Mouse (Mus musculus): ENCODE data around the gene H2-Oa. TPM values are rescaled to one million over a fixed set of nuclear protein-coding genes. Genes with fewer than 3 reads are reported as not detected.
"Not testable (repeated sequence)": the region's sequence is repeated elsewhere in the genome, so short reads cannot be mapped to it uniquely, and the experiment has no call there.

Gene H2-Oa
- total RNA-seq, 2 experiments from 2014 or later = 7.6 to 15.0 TPM

GRCm38 (mm10) chr17:34139416-34139815, 47.3 kb downstream of the H2-Oa start:
- ATAC-seq (replicated peaks; ENCODE audit: poor library complexity, severe bottlenecking) = no peak

DNA sequence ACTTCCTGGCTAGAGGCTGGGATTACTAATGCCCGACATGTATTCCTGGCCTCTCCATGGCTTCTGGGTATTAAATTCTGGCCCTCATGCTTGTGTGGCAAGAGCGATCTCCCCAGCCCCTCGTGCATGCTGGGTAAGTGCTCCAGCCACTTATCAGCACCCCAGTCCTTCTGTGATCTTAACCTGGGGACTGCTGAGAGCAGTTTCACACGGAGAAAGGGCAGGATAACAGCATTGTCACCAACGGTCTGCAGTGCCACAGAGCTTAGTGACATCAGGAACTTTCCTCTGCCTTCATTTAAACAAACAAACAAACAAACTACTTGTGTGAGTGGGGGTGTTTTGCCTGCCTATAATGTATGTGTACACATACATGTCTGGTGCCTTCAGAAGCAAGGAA, 48.1 kb downstream of the H2-Oa start:
- ATAC-seq (replicated peaks; ENCODE audit: poor library complexity, severe bottlenecking) = no peak

GRCm38 (mm10) chr17:34141448-34141847, 49.3 kb downstream of the H2-Oa start:
- ATAC-seq (replicated peaks; ENCODE audit: poor library complexity, severe bottlenecking) = 0 out of 2 replicates have a peak, but pooled peaks have one; percentile 29

DNA sequence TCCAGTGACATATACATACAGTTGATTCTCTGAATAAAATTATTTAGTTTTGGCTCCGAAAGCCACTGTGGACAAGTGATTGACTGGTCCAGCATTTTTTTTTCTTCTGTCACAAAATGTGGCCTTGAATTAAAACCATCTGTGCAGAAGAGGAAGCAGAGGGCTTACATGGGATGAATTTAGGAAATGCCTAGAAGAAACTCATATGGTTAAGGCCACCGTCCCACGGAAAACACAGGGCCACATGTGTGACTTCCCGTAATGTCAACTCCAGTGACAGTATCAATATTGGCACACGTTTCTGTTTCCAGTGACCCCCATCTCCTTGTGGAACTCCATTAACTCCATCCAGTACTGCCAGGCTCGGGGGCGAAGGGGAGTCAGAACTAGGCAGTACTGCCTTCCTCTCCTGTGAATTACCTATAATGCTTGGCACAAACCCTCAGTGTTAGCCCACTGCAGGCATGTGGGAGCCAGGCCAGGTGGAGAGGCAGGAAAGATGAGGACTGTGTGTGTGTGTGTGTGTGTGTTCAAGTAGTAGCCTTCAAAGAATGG, 50.4 kb downstream of the H2-Oa start:
- ATAC-seq (replicated peaks; ENCODE audit: poor library complexity, severe bottlenecking) = peak; percentile 59

DNA sequence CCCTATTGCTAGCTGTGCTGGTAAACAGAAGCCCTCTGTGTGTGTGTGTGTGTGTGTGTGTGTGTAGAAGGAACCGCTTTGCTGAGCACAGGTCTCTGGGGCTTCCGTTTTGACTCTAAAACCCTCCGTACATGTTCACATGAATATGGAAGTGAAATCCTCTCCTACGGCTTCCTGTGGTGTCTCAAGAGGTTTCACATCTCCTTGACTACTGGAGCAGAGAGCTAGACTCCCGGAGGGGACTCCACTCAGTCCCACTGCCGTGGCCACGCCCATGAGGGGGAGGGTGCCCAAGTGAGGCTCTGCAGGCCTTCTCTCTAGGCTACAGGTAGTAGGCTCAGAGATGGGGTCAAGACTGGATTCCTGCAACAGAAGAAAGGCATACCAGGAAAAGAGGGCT, 50.9 kb downstream of the H2-Oa start, which contains the start of gene H2-DMb2:
H2-DMb2 (plus strand) TSS at position 275 of the 400 bp plus-strand sequence.
- ATAC-seq (replicated peaks; ENCODE audit: poor library complexity, severe bottlenecking) = peak; percentile 90

DNA sequence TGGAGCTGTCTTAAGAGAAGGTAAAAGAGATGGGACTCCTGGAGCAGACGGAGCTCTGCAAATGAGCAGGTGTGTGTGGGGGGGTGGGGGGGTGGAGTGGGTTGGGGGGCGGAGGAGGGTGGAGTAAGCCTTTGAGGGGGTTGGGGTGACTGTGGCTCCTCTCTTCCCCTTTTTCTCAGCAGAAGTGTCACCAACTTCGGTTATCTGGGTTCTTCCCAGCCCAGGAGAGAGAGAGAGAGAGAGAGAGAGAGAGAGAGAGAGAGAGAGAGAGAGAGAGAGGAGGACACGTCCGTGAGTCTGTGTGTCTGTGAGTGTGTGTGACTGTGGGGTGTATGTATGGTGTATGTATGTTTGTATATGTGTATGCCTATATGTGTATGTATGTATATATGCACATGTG, 51.3 kb downstream of the H2-Oa start:
- peak; percentile 25 for ATAC-seq (replicated peaks; ENCODE audit: poor library complexity, severe bottlenecking)

GRCm38 (mm10) chr17:34144221-34144620, 52.1 kb downstream of the H2-Oa start:
- ATAC-seq (replicated peaks; ENCODE audit: poor library complexity, severe bottlenecking) = not testable (repeated sequence)

Other genes with a start within 250 kb of the H2-Oa start
Only the 30 nearest of the 32 such genes appear.
- gene Gm7029, start 218.5 kb upstream of the H2-Oa start, total RNA-seq (2014; fragmentation: Nextera tagmentation) = not detected in 2 replicates
- gene Gm7029, start 218.5 kb upstream of the H2-Oa start, total RNA-seq (2017) = not detected in 2 replicates
- 9.5 and 13.9 TPM in 2 replicates for gene Kifc1, start 201.7 kb upstream of the H2-Oa start, total RNA-seq (2014; fragmentation: Nextera tagmentation)
- gene Kifc1, start 201.7 kb upstream of the H2-Oa start, total RNA-seq (2017) = 31.3 and 35.8 TPM in 2 replicates
- 0.98 and 1.4 TPM in 2 replicates for gene Platr17, start 187.2 kb upstream of the H2-Oa start, total RNA-seq (2014; fragmentation: Nextera tagmentation)
- gene Platr17, start 187.2 kb upstream of the H2-Oa start, total RNA-seq (2017) = 0.46 TPM in 1 of 2 replicates, not detected in the other
- gene Daxx, start 182.9 kb upstream of the H2-Oa start, total RNA-seq (2014; fragmentation: Nextera tagmentation) = 44.7 and 55.1 TPM in 2 replicates
- gene Daxx, start 182.9 kb upstream of the H2-Oa start, total RNA-seq (2017) = 22.4 and 40.6 TPM in 2 replicates
- 68.2 and 76.8 TPM in 2 replicates for gene Tapbp, start 176.4 kb upstream of the H2-Oa start, total RNA-seq (2014; fragmentation: Nextera tagmentation)
- gene Tapbp, start 176.4 kb upstream of the H2-Oa start, total RNA-seq (2017) = 48.0 and 57.7 TPM in 2 replicates
- 11.9 and 22.0 TPM in 2 replicates for gene Zbtb22, start 176.4 kb upstream of the H2-Oa start, total RNA-seq (2014; fragmentation: Nextera tagmentation)
- gene Zbtb22, start 176.4 kb upstream of the H2-Oa start, total RNA-seq (2017) = 16.8 and 23.9 TPM in 2 replicates
- gene Rgl2, start 162.8 kb upstream of the H2-Oa start, total RNA-seq (2014; fragmentation: Nextera tagmentation) = 44.6 and 78.3 TPM in 2 replicates
- 35.5 and 35.8 TPM in 2 replicates for gene Rgl2, start 162.8 kb upstream of the H2-Oa start, total RNA-seq (2017)
- 177 and 226 TPM in 2 replicates for gene Pfdn6, start 152.0 kb upstream of the H2-Oa start, total RNA-seq (2014; fragmentation: Nextera tagmentation)
- gene Pfdn6, start 152.0 kb upstream of the H2-Oa start, total RNA-seq (2017) = 149 and 168 TPM in 2 replicates
- gene Wdr46, start 151.7 kb upstream of the H2-Oa start, total RNA-seq (2014; fragmentation: Nextera tagmentation) = 41.4 and 56.6 TPM in 2 replicates
- gene Wdr46, start 151.7 kb upstream of the H2-Oa start, total RNA-seq (2017) = 48.6 and 53.9 TPM in 2 replicates
- 3.2 and 3.3 TPM in 2 replicates for gene B3galt4, start 140.9 kb upstream of the H2-Oa start, total RNA-seq (2014; fragmentation: Nextera tagmentation)
- 3.2 and 4.0 TPM in 2 replicates for gene B3galt4, start 140.9 kb upstream of the H2-Oa start, total RNA-seq (2017)
- 38.4 and 39.2 TPM in 2 replicates for gene Vps52, start 136.5 kb upstream of the H2-Oa start, total RNA-seq (2014; fragmentation: Nextera tagmentation)
- gene Vps52, start 136.5 kb upstream of the H2-Oa start, total RNA-seq (2017) = 18.6 and 19.2 TPM in 2 replicates
- 4,404 and 5,660 TPM in 2 replicates for gene Rps18, start 136.3 kb upstream of the H2-Oa start, total RNA-seq (2014; fragmentation: Nextera tagmentation)
- 1,485 and 1,727 TPM in 2 replicates for gene Rps18, start 136.3 kb upstream of the H2-Oa start, total RNA-seq (2017)
- 1,023 and 1,149 TPM in 2 replicates for gene H2-K1, start 92.0 kb upstream of the H2-Oa start, total RNA-seq (2014; fragmentation: Nextera tagmentation)
- gene H2-K1, start 92.0 kb upstream of the H2-Oa start, total RNA-seq (2017) = 564 and 822 TPM in 2 replicates
- gene Ring1, start 67.7 kb upstream of the H2-Oa start, total RNA-seq (2014; fragmentation: Nextera tagmentation) = 14.5 and 19.8 TPM in 2 replicates
- 9.9 and 14.0 TPM in 2 replicates for gene Ring1, start 67.7 kb upstream of the H2-Oa start, total RNA-seq (2017)
- gene H2-Ke6, start 64.3 kb upstream of the H2-Oa start, total RNA-seq (2014; fragmentation: Nextera tagmentation) = 35.4 and 67.3 TPM in 2 replicates
- 27.1 and 30.1 TPM in 2 replicates for gene H2-Ke6, start 64.3 kb upstream of the H2-Oa start, total RNA-seq (2017)
- 41.0 and 56.8 TPM in 2 replicates for gene Slc39a7, start 60.7 kb upstream of the H2-Oa start, total RNA-seq (2014; fragmentation: Nextera tagmentation)
- 99.8 and 103 TPM in 2 replicates for gene Slc39a7, start 60.7 kb upstream of the H2-Oa start, total RNA-seq (2017)
- gene Rxrb, start 60.5 kb upstream of the H2-Oa start, total RNA-seq (2014; fragmentation: Nextera tagmentation) = 51.0 and 55.4 TPM in 2 replicates
- 40.5 and 47.2 TPM in 2 replicates for gene Rxrb, start 60.5 kb upstream of the H2-Oa start, total RNA-seq (2017)
- 2.1 and 3.4 TPM in 2 replicates for gene Col11a2, start 52.9 kb upstream of the H2-Oa start, total RNA-seq (2014; fragmentation: Nextera tagmentation)
- gene Col11a2, start 52.9 kb upstream of the H2-Oa start, total RNA-seq (2017) = 1.2 and 3.4 TPM in 2 replicates
- 97.2 and 116 TPM in 2 replicates for gene H2-DMa, start 27.2 kb downstream of the H2-Oa start, total RNA-seq (2014; fragmentation: Nextera tagmentation)
- 40.2 and 41.8 TPM in 2 replicates for gene H2-DMa, start 27.2 kb downstream of the H2-Oa start, total RNA-seq (2017)
- 165 and 218 TPM in 2 replicates for gene Brd2, start 30.3 kb downstream of the H2-Oa start, total RNA-seq (2014; fragmentation: Nextera tagmentation)
- gene Brd2, start 30.3 kb downstream of the H2-Oa start, total RNA-seq (2017) = 273 and 284 TPM in 2 replicates
- gene H2-DMb2, start 51.0 kb downstream of the H2-Oa start, total RNA-seq (2014; fragmentation: Nextera tagmentation) = 3.2 and 3.6 TPM in 2 replicates
- gene H2-DMb2, start 51.0 kb downstream of the H2-Oa start, total RNA-seq (2017) = 3.8 and 7.1 TPM in 2 replicates
- 55.3 and 56.9 TPM in 2 replicates for gene H2-DMb1, start 60.7 kb downstream of the H2-Oa start, total RNA-seq (2014; fragmentation: Nextera tagmentation)
- 47.9 and 48.5 TPM in 2 replicates for gene H2-DMb1, start 60.7 kb downstream of the H2-Oa start, total RNA-seq (2017)
- gene Tap1, start 95.2 kb downstream of the H2-Oa start, total RNA-seq (2014; fragmentation: Nextera tagmentation) = 45.4 and 60.7 TPM in 2 replicates
- gene Tap1, start 95.2 kb downstream of the H2-Oa start, total RNA-seq (2017) = 81.6 and 89.7 TPM in 2 replicates
- 144 and 147 TPM in 2 replicates for gene Psmb9, start 95.4 kb downstream of the H2-Oa start, total RNA-seq (2014; fragmentation: Nextera tagmentation)
- 103 and 141 TPM in 2 replicates for gene Psmb9, start 95.4 kb downstream of the H2-Oa start, total RNA-seq (2017)
- gene Psmb8, start 105.4 kb downstream of the H2-Oa start, total RNA-seq (2014; fragmentation: Nextera tagmentation) = 391 and 417 TPM in 2 replicates
- 462 and 464 TPM in 2 replicates for gene Psmb8, start 105.4 kb downstream of the H2-Oa start, total RNA-seq (2017)
- 23.2 and 40.2 TPM in 2 replicates for gene Tap2, start 111.2 kb downstream of the H2-Oa start, total RNA-seq (2014; fragmentation: Nextera tagmentation)
- 62.7 and 69.6 TPM in 2 replicates for gene Tap2, start 111.2 kb downstream of the H2-Oa start, total RNA-seq (2017)
- 8.3 and 13.9 TPM in 2 replicates for gene H2-Ob, start 146.6 kb downstream of the H2-Oa start, total RNA-seq (2014; fragmentation: Nextera tagmentation)
- gene H2-Ob, start 146.6 kb downstream of the H2-Oa start, total RNA-seq (2017) = 2.1 and 2.3 TPM in 2 replicates
- gene H2-Ab1, start 165.3 kb downstream of the H2-Oa start, total RNA-seq (2014; fragmentation: Nextera tagmentation) = 15.3 and 35.8 TPM in 2 replicates
- gene H2-Ab1, start 165.3 kb downstream of the H2-Oa start, total RNA-seq (2017) = 32.7 and 40.7 TPM in 2 replicates
- 2.4 and 6.9 TPM in 2 replicates for gene H2-Aa, start 195.5 kb downstream of the H2-Oa start, total RNA-seq (2014; fragmentation: Nextera tagmentation)
- gene H2-Aa, start 195.5 kb downstream of the H2-Oa start, total RNA-seq (2017) = 2.4 and 4.8 TPM in 2 replicates
- not detected in 2 replicates for gene H2-Eb1, start 213.5 kb downstream of the H2-Oa start, total RNA-seq (2014; fragmentation: Nextera tagmentation)
- gene H2-Eb1, start 213.5 kb downstream of the H2-Oa start, total RNA-seq (2017) = 2.6 TPM in 2 replicates